Mouse (Mus musculus) G1E (cell line): ENCODE measurements around the gene Itga10.

Source experiments
- CTCF ChIP-seq: IDR thresholded peaks from 2 replicates; pipeline ENCODE4 v1.5.1; 2012; ENCODE audit warnings: low read depth, low read length, inconsistent platforms, mixed read lengths
- GATA1 ChIP-seq: IDR thresholded peaks from 2 replicates; pipeline ENCODE4 v1.6.1; 2012; ENCODE audit warnings: borderline replicate concordance, low read length, inconsistent platforms, mixed read lengths
- TAL1 ChIP-seq: conservative IDR thresholded peaks from 2 replicates; pipeline ENCODE4 v1.6.1; 2012; ENCODE audit warnings: low read depth, low read length, inconsistent platforms, mixed read lengths

GRCm38 (mm10) chr3:96617941-96618340 lies 27.4 kb upstream of the Itga10 start:
- no peak for TF ChIP-seq GATA1
- TF ChIP-seq CTCF, result no peak
- no peak for TF ChIP-seq TAL1
